Mouse (Mus musculus) cerebellum, postnatal 36 days (tissue): ENCODE measurements around the gene Gm3005.
"Not testable (repeated sequence)": the region's sequence is repeated elsewhere in the genome, so short reads cannot be mapped to it uniquely, and the experiment has no call there.

Experiments used
- DNase-seq, 2 experiments: peaks; one replicate each; pipeline ENCODE4 v3.0.0; 2021 to 2022; ENCODE audit warnings: mixed read lengths in 2 of 2

The Gm3005 gene

DNA sequence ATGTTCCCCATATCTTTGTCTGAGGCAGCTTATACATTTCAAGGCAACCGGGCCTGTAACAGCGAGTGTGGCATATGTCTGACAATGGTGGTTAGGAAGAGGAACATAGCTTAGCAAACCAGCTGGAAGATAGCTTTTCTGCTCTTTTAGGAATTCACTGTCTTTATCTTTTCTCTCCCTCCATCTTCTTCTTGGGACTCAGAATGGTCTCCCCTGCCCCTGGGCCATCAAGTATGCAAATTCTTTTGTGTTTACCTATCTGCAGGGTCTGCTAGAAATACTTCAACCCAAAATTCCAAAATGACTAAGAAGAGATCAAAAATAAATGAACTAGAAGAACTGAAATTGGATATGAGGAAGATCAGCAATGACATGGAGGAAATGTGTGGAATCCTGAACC, at the start of gene Gm3005:
Gm3005 (plus strand) TSS at position 301 of the 400 bp plus-strand sequence.
- not testable (repeated sequence) for DNase-seq

DNA sequence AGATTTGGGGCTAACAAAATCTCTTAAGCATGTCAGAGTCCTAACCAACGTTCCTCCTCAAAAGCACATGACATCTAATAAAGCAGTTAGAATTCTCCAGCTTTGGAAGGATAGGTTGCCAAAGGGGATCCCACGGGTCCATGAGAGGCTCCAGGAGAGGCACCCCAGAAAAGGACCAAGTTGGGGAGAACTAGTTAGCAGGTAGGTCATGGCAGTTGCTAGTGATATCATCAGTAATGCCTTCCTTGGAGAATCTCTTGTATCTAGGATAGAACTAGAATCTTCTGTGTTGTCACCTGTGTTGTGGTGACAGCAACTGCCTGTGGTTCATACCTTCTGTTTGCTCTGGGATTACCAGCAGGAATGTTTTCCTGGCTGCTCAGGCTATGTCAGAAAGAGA, 33.1 kb upstream of the Gm3005 start, which contains the start of gene Gm10413:
Gm10413 (plus strand) TSS at position 301 of the 400 bp plus-strand sequence.
- DNase-seq: not testable (repeated sequence)

DNA sequence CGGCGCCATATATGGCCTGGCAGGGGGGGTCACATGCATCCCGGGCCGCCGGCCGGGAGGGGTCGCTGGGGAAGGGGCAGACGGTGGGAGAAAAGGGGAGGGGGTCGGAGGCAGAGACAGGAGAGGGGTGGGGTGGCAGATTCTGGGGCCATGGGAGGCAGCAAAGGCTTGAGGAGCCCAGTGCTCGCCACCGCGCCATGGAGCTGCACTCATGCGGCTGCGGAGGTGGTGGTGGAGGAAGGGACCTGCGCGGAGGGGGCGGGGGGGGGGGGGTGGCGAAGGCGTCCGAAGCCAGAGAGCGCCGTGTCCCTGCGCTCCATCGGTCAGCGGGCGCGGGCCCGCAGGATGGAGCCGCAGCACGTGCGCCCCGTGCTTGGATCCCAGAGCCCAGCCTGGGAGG, 15.6 kb upstream of the Gm3005 start, which contains the start of gene Gm10409:
Gm10409 (plus strand) TSS at position 301 of the 400 bp plus-strand sequence.
- not testable (repeated sequence) for DNase-seq

DNA sequence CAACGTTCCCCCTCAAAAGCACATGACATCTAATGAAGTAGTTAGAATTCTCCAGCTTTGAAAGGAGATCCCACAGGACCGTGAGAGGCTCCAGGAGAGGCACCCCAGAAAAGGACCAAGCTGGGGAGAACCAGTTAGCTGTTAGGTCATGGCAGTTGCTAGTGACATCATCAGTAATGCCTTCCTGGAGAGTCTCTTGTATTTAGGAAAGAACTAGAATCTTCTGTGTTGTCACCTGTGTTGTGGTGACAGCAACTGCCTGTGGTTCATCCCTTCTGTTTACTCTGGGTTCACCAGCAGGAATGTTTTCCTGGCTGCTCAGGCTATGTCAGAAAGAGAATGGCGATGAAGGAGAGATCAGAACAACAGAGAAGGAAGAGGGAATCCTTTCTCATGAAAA, 21.2 kb downstream of the Gm3005 start, which contains the start of gene Gm10408:
Gm10408 (plus strand) TSS at position 301 of the 400 bp plus-strand sequence.
- DNase-seq: not testable (repeated sequence)

DNA sequence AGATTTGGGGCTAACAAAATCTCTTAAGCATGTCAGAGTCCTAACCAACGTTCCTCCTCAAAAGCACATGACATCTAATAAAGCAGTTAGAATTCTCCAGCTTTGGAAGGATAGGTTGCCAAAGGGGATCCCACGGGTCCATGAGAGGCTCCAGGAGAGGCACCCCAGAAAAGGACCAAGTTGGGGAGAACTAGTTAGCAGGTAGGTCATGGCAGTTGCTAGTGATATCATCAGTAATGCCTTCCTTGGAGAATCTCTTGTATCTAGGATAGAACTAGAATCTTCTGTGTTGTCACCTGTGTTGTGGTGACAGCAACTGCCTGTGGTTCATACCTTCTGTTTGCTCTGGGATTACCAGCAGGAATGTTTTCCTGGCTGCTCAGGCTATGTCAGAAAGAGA, 206.3 kb downstream of the Gm3005 start, which contains the start of gene Gm3012:
Gm3012 (plus strand) TSS at position 301 of the 400 bp plus-strand sequence.
- not testable (repeated sequence) for DNase-seq
